Mouse (Mus musculus) thymus, postnatal 36 days (tissue): ENCODE measurements at regions not wholly inside any gene's neighbourhood (a gene's known extent, or its start where the extent isn't known, plus 50 kb on each side); places are given as distances from the start of the nearest gene placed in this dataset.

Experiments used
- DNase-seq, 2 experiments: peaks; one replicate each; pipeline ENCODE4 v3.0.0; 2022; ENCODE audit warnings: mixed read lengths in 2 of 2

- DNase-seq: no peak
These were observed 121.0 kb downstream of the Rbm26 start for GRCm38 (mm10) chr14:105056171-105056570.

- no peak for DNase-seq
These were observed 138.3 kb downstream of the Rbm26 start for GRCm38 (mm10) chr14:105038798-105039197.

GRCm38 (mm10) chr14:105034712-105035377 is 142.3 kb downstream of the Rbm26 start:
- no peak for DNase-seq

GRCm38 (mm10) chr14:105019971-105020370 is 157.2 kb downstream of the Rbm26 start:
- DNase-seq: no peak

GRCm38 (mm10) chr14:105016089-105016846 is 160.9 kb downstream of the Rbm26 start:
- no peak for DNase-seq

GRCm38 (mm10) chr14:105015278-105015677 is 161.8 kb downstream of the Rbm26 start:
- no peak for DNase-seq

- DNase-seq: no peak
These were observed 166.4 kb downstream of the Rbm26 start for GRCm38 (mm10) chr14:105010742-105011141.

- no peak for DNase-seq
These were observed 168.8 kb downstream of the Rbm26 start for GRCm38 (mm10) chr14:105008331-105008730.

GRCm38 (mm10) chr14:104994066-104994465 is 183.1 kb downstream of the Rbm26 start:
- DNase-seq: no peak

- no peak for DNase-seq
These were observed 211.1 kb downstream of the Rbm26 start for GRCm38 (mm10) chr14:104966046-104966445.

GRCm38 (mm10) chr14:104943450-104943849 is 233.7 kb downstream of the Rbm26 start:
- no peak for DNase-seq

- DNase-seq: no peak
These were observed 237.2 kb downstream of the Rbm26 start for GRCm38 (mm10) chr14:104939961-104940360.

- no peak for DNase-seq
These were observed 239.9 kb downstream of the Rbm26 start for GRCm38 (mm10) chr14:104937083-104937864.

GRCm38 (mm10) chr14:104935956-104936355 is 241.2 kb downstream of the Rbm26 start:
- no peak for DNase-seq

- no peak for DNase-seq
These were observed 271.4 kb downstream of the Rbm26 start for GRCm38 (mm10) chr14:104905706-104906105.

- no peak for DNase-seq
These were observed 274.8 kb downstream of the Rbm26 start for GRCm38 (mm10) chr14:104902120-104903027.

- no peak for DNase-seq
These were observed 276.1 kb downstream of the Rbm26 start for GRCm38 (mm10) chr14:104901072-104901471.

- no peak for DNase-seq
These were observed 305.9 kb downstream of the Rbm26 start for GRCm38 (mm10) chr14:104871203-104871602.

GRCm38 (mm10) chr14:104867540-104867939 is 309.6 kb downstream of the Rbm26 start:
- DNase-seq: no peak

- DNase-seq: no peak
These were observed 313.2 kb downstream of the Rbm26 start for GRCm38 (mm10) chr14:104863881-104864280.

- DNase-seq: no peak
These were observed 321.2 kb downstream of the Rbm26 start for GRCm38 (mm10) chr14:104855913-104856312.

GRCm38 (mm10) chr14:104849274-104849673 is 326.8 kb upstream of the Rnf219 start:
- no peak for DNase-seq
